In the genomic region with DNA sequence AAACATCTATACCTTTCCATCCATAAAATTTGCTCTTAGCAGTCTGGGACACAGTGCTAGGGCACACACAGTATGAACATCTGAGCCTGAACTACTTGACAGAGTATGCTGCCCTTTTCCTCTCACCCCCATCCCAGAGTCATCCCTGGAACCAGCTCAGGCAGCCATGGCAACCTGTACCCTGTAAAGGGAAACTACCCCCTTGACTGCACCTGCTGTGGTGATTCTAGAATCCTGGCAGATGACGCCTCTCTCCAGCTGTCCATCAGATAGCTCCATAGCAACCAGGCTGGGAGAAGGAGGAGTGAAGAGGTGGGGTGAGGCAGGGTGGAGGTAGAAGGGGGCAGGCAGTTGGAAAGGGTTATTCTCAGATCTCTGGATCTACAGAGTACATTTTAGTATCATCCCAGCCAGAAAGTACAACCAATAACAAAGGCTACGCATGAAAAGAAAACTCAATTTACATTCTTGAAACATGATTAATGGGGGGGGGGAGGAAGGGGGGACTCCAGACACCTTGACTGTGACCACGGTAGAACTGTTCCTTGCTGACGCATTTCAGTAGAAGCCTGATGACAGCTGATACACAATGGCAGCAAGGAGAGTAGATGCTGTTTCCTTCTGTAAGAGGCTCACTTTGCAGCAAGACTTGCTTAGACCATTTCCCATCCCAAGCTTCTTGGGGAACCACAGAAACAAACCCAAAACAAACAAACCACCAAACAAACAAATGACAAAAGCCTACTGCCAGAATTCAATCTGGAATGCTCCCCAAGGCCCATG, we compare ENCODE assay signal across 8 mouse cellular contexts.
A peak's percentile ranks its signal among the peaks of the same experiment; 100 is the strongest.
DNase-seq lines count a peak whose midpoint lies in the region; ATAC-seq lines count a peak whose summit lies in the region.

No protein-coding gene starts in this region.

- peak; percentile 89 for ATAC-seq in midbrain, embryonic 13.5 days

- H3K27ac ChIP-seq in midbrain, embryonic 13.5 days = no peak overlapping the region

- intact Hi-C loops in gastrocnemius, postnatal 36 days (cut with DNase I) = loop anchor here (5.0 kb wide), 1 partner anchor 101 kb away; no protein-coding TSS in a partner anchor

- H3K27me3 ChIP-seq in midbrain, embryonic 13.5 days = no peaks in the 10 kb centered on the region

- no peaks in the 10 kb centered on the region for H3K9me3 ChIP-seq in midbrain, embryonic 13.5 days

- H3K36me3 ChIP-seq in midbrain, embryonic 13.5 days = no peaks in the 10 kb centered on the region

- no peak overlapping the region for H3K4me2 ChIP-seq in midbrain, embryonic 13.5 days (replicated peaks)

- no peak overlapping the region for H3K4me3 ChIP-seq in midbrain, embryonic 13.5 days (replicated peaks)

- WGBS in midbrain, embryonic 13.5 days = 50% methylated on average over 4 of the region's 4 CpGs

- peak; percentile 23 for DNase-seq in embryo, embryonic 10 days (ENCODE audit: low spot score)
- no peak for DNase-seq in embryo, embryonic 9.5 days (ENCODE audit: extremely low spot score)
- peak; percentile 14 for DNase-seq in ZHBTc4 (ENCODE audit: low read depth, low spot score)
- DNase-seq in gastrocnemius, postnatal 36 days = peak; percentile 43 to 61
- DNase-seq in testis, postnatal 10 days (ENCODE audit: low spot score) = no peak
- DNase-seq in spleen, postnatal 14 days (ENCODE audit: low spot score in 2 of 2) = no peak
- DNase-seq in spleen, adult 12 weeks (ENCODE audit: low spot score) = no peak

- H3K9ac ChIP-seq in midbrain, embryonic 13.5 days (replicated peaks) = no peak overlapping the region

- H3K4me1 ChIP-seq in midbrain, embryonic 13.5 days (replicated peaks) = peaks cover 6% of the 10 kb centered on the region; the same call in 1 of the 2 replicates

Comparison
In these comparisons a context has a peak if more than half of its experiments do, and no peak if none do; other contexts are left out.
1. DNase-seq: peak in embryo, embryonic 10 days (single experiment), ZHBTc4 (single experiment) and gastrocnemius, postnatal 36 days (2 of 2); none in embryo, embryonic 9.5 days (single experiment), testis, postnatal 10 days (single experiment), spleen, postnatal 14 days (0 of 2) and spleen, adult 12 weeks (single experiment).